Mouse (Mus musculus) liver (tissue): ENCODE measurements around the gene Strn.

Experiments used
- DNase-seq: peaks from one replicate; pipeline ENCODE4 v3.0.0-alpha.2; 2020; ENCODE audit warnings: mixed read lengths

Gene Strn

GRCm38 (mm10) chr17:78611117-78611516 lies 125.9 kb downstream of the Strn start:
- DNase-seq: peak; percentile 27

- no peak for DNase-seq
These were observed 127.7 kb downstream of the Strn start for GRCm38 (mm10) chr17:78609191-78609855.

- DNase-seq: no peak
These were observed 128.3 kb downstream of the Strn start for GRCm38 (mm10) chr17:78608716-78609115.

- no peak for DNase-seq
These were observed 128.8 kb downstream of the Strn start for GRCm38 (mm10) chr17:78608135-78608670.

GRCm38 (mm10) chr17:78604431-78604830 lies 132.6 kb downstream of the Strn start:
- DNase-seq: peak; percentile 68

GRCm38 (mm10) chr17:78603872-78604271 lies 133.1 kb downstream of the Strn start:
- DNase-seq: peak; percentile 75

- DNase-seq: no peak
These were observed 134.7 kb downstream of the Strn start for GRCm38 (mm10) chr17:78602316-78602715.

GRCm38 (mm10) chr17:78601601-78602000 lies 135.4 kb downstream of the Strn start:
- no peak for DNase-seq

- no peak for DNase-seq
These were observed 136.0 kb downstream of the Strn start for GRCm38 (mm10) chr17:78601042-78601441.
